Mouse (Mus musculus) stomach, embryonic 15.5 days (tissue): ENCODE data around the gene Atp6v1g2. TPM values are rescaled to one million over a fixed set of nuclear protein-coding genes. Genes with fewer than 3 reads are reported as not detected.
"Not testable (repeated sequence)": the region's sequence is repeated elsewhere in the genome, so short reads cannot be mapped to it uniquely, and the experiment has no call there.

Experiments used
- ATAC-seq: fragments of 200-750 bp; cut with Nextera tagmentation; 2 replicates; pipeline ENCODE4 v1.8.0; 2017; ENCODE audit warnings: low read depth, moderate number of reproducible peaks, moderate TSS enrichment; ENCODE audit not compliant: insufficient read depth, low FRiP score
- H3K27ac ChIP-seq: fragments of 300-500 bp; sonication (generic); 2 replicates; pipeline ENCODE4 v1.5.1; 2015; ENCODE audit warnings: mild to moderate bottlenecking, inconsistent platforms
- H3K27me3 ChIP-seq: fragments of 300-500 bp; sonication (generic); replicated peaks from 2 replicates; pipeline ENCODE4 v1.6.1; 2015; ENCODE audit warnings: inconsistent platforms
- H3K36me3 ChIP-seq: fragments of 300-500 bp; sonication (generic); 2 replicates; pipeline ENCODE4 v1.6.1; 2015; ENCODE audit warnings: inconsistent platforms
- H3K4me1 ChIP-seq: fragments of 300-500 bp; sonication (generic); 2 replicates; pipeline ENCODE4 v1.6.1; 2015; ENCODE audit warnings: inconsistent platforms
- H3K4me2 ChIP-seq: fragments of 300-500 bp; sonication (generic); 2 replicates; pipeline ENCODE4 v1.6.1; 2015; ENCODE audit warnings: mild to moderate bottlenecking, inconsistent platforms
- H3K4me3 ChIP-seq: fragments of 300-500 bp; sonication (generic); replicated peaks from 2 replicates; pipeline ENCODE4 v1.5.1; 2015; ENCODE audit warnings: inconsistent platforms
- H3K9ac ChIP-seq: fragments of 300-500 bp; sonication (generic); 2 replicates; pipeline ENCODE4 v1.6.1; 2015; ENCODE audit warnings: inconsistent platforms
- H3K9me3 ChIP-seq: fragments of 300-500 bp; sonication (generic); 2 replicates; pipeline ENCODE4 v1.6.1; 2016; ENCODE audit warnings: inconsistent platforms
- WGBS: fragments of 180-500 bp; shearing (Covaris S2); methylation state at CpG from one replicate; pipeline ENCODE4 v1.1.7; 2015; 5-methylcytosine and 5-hydroxymethylcytosine counted together
- polyA plus RNA-seq: library from polyadenylated mRNA; unstranded; fragments of >200 nt; fragmentation: Nextera tagmentation; extraction: Ambion mirVana; gene quantifications from 2 replicates; pipeline ENCODE4 v1.2.1, GENCODE M21; 2015

Gene Atp6v1g2
- polyA plus RNA-seq, 1 experiment from 2014 or later: 5.1 TPM

GRCm38 (mm10) chr17:35231022-35231421 lies 2.4 kb upstream of the Atp6v1g2 start:
- no peaks in the 10 kb centered on the region for H3K9me3 ChIP-seq
- 90% methylated on average over 10 of the region's 10 CpGs for WGBS
- no peak for ATAC-seq
- peaks cover 13% of the 10 kb centered on the region for H3K36me3 ChIP-seq
- H3K9ac ChIP-seq: no peak overlapping the region
- no peak overlapping the region for H3K4me3 ChIP-seq
- no peak overlapping the region for H3K27ac ChIP-seq
- no peak overlapping the region for H3K4me2 ChIP-seq
- no peaks in the 10 kb centered on the region for H3K27me3 ChIP-seq
- H3K4me1 ChIP-seq: peaks cover 36% of the 10 kb centered on the region

- Histone ChIP-seq H3K4me2 (0 out of 2 replicates have a peak overlapping the region, but pooled peaks have one; percentile 12), H3K4me1 (peaks cover 44% of the 10 kb centered on the region)
Measured at GRCm38 (mm10) chr17:35232043-35232442, 1.4 kb upstream of the Atp6v1g2 start.

GRCm38 (mm10) chr17:35232659-35233058 lies 801 bp upstream of the Atp6v1g2 start:
- no peak overlapping the region for H3K4me3 ChIP-seq
- H3K9me3 ChIP-seq: no peaks in the 10 kb centered on the region
- peaks cover 13% of the 10 kb centered on the region for H3K36me3 ChIP-seq
- peak overlapping the region; percentile 95 for H3K27ac ChIP-seq
- H3K4me2 ChIP-seq: peak overlapping the region; percentile 12; the same call in 1 of the 2 replicates
- 54% methylated on average over 5 of the region's 5 CpGs for WGBS
- no peak overlapping the region for H3K9ac ChIP-seq
- H3K4me1 ChIP-seq: peaks cover 41% of the 10 kb centered on the region
- ATAC-seq: no peak
- no peaks in the 10 kb centered on the region for H3K27me3 ChIP-seq

More at GRCm38 (mm10) chr17:35232043-35232442, 1.4 kb upstream of the Atp6v1g2 start:
- 10% methylated on average over 12 of the region's 12 CpGs for WGBS
- H3K9me3 ChIP-seq: no peaks in the 10 kb centered on the region
- H3K36me3 ChIP-seq: peaks cover 13% of the 10 kb centered on the region
- H3K4me3 ChIP-seq: no peak overlapping the region
- H3K27ac ChIP-seq: 0 out of 2 replicates have a peak overlapping the region, but pooled peaks have one; percentile 95
- no peaks in the 10 kb centered on the region for H3K27me3 ChIP-seq
- no peak overlapping the region for H3K9ac ChIP-seq
- ATAC-seq: no peak

- Histone ChIP-seq H3K36me3 (peaks cover 12% of the 10 kb centered on the region), H3K4me3 (peak overlapping the region; percentile 58; the same call in 1 of the 2 replicates)
Measured at GRCm38 (mm10) chr17:35234090-35234489, 630 bp downstream of the Atp6v1g2 start.

GRCm38 (mm10) chr17:35234903-35235302 lies 1.4 kb downstream of the Atp6v1g2 start:
- Histone ChIP-seq H3K4me3 (peak overlapping the region; percentile 58), H3K27ac (peak overlapping the region; percentile 95), H3K27me3 (no peaks in the 10 kb centered on the region), H3K9me3 (no peaks in the 10 kb centered on the region), H3K4me2 (peak overlapping the region; percentile 79), H3K36me3 (peaks cover 5% of the 10 kb centered on the region; the same call in 1 of the 2 replicates), H3K9ac (peak overlapping the region; percentile 70), H3K4me1 (peaks cover 34% of the 10 kb centered on the region)
- 2% methylated on average over 31 of the region's 31 CpGs for WGBS
- no peak for ATAC-seq

More at GRCm38 (mm10) chr17:35234090-35234489, 630 bp downstream of the Atp6v1g2 start:
- H3K9me3 ChIP-seq, H3K27me3 ChIP-seq, H3K9ac ChIP-seq, ATAC-seq: not testable (repeated sequence)
- H3K27ac ChIP-seq: peak overlapping the region; percentile 95
- WGBS: 78% methylated on average over 7 of the region's 7 CpGs
- peaks cover 39% of the 10 kb centered on the region for H3K4me1 ChIP-seq
- peak overlapping the region; percentile 79 for H3K4me2 ChIP-seq

GRCm38 (mm10) chr17:35235614-35236389 lies 2.3 kb downstream of the Atp6v1g2 start, which contains the start of gene Nfkbil1:
TSS of gene Nfkbil1 (minus strand) at chr17:35235792.
- under 1% methylated on average over 35 of the region's 35 CpGs for WGBS
- Histone ChIP-seq H3K9me3 (no peaks in the 10 kb centered on the region), H3K4me3 (peak within 1 kb of the TSS; percentile 58), H3K9ac (peak within 1 kb of the TSS; percentile 70), H3K36me3 (peaks cover 5% of the 10 kb centered on the region; the same call in 1 of the 2 replicates), H3K4me1 (peaks cover 41% of the 10 kb centered on the region), H3K27me3 (no peaks in the 10 kb centered on the region), H3K27ac (peak within 1 kb of the TSS; percentile 95), H3K4me2 (peak within 1 kb of the TSS; percentile 79)
- ATAC-seq: peak; percentile 80

- Histone ChIP-seq H3K27ac (peak overlapping the region; percentile 95), H3K4me1 (peaks cover 43% of the 10 kb centered on the region), H3K9ac (peak overlapping the region; percentile 17; the same call in 1 of the 2 replicates), H3K9me3 (no peaks in the 10 kb centered on the region), H3K4me2 (peak overlapping the region; percentile 79), H3K36me3 (peaks cover under 1% of the 10 kb centered on the region; the same call in 1 of the 2 replicates), H3K27me3 (no peaks in the 10 kb centered on the region), H3K4me3 (peak overlapping the region; percentile 58)
- peak; percentile 57 for ATAC-seq
- under 1% methylated on average over 18 of the region's 18 CpGs for WGBS
Measured at GRCm38 (mm10) chr17:35236390-35236746, 2.9 kb downstream of the Atp6v1g2 start.

GRCm38 (mm10) chr17:35236996-35237395 lies 3.5 kb downstream of the Atp6v1g2 start:
- Histone ChIP-seq H3K9me3 (no peaks in the 10 kb centered on the region), H3K4me3 (no peak overlapping the region), H3K27ac (no peak overlapping the region), H3K4me2 (no peak overlapping the region), H3K36me3 (no peaks in the 10 kb centered on the region), H3K27me3 (no peaks in the 10 kb centered on the region), H3K4me1 (peaks cover 39% of the 10 kb centered on the region), H3K9ac (no peak overlapping the region)
- no peak for ATAC-seq
- 80% methylated on average over 9 of the region's 9 CpGs for WGBS

- H3K4me1 ChIP-seq: peaks cover 34% of the 10 kb centered on the region
- 90% methylated on average over 12 of the region's 12 CpGs for WGBS
- no peaks in the 10 kb centered on the region for H3K9me3 ChIP-seq
Measured at GRCm38 (mm10) chr17:35237504-35237903, 4.0 kb downstream of the Atp6v1g2 start.

GRCm38 (mm10) chr17:35239700-35240099 lies 6.2 kb downstream of the Atp6v1g2 start:
- Histone ChIP-seq H3K9ac (no peak overlapping the region), H3K4me3 (no peak overlapping the region), H3K27ac (peak overlapping the region; percentile 99; the same call in 1 of the 2 replicates), H3K4me1 (peaks cover 32% of the 10 kb centered on the region), H3K27me3 (no peaks in the 10 kb centered on the region), H3K9me3 (no peaks in the 10 kb centered on the region), H3K4me2 (no peak overlapping the region), H3K36me3 (peaks cover 7% of the 10 kb centered on the region; the same call in 1 of the 2 replicates)
- no peak for ATAC-seq
- WGBS: 75% methylated on average over 5 of the region's 5 CpGs

More at GRCm38 (mm10) chr17:35237504-35237903, 4.0 kb downstream of the Atp6v1g2 start:
- Histone ChIP-seq H3K4me2 (no peak overlapping the region), H3K27ac (no peak overlapping the region), H3K4me3 (no peak overlapping the region), H3K36me3 (no peaks in the 10 kb centered on the region), H3K27me3 (no peaks in the 10 kb centered on the region), H3K9ac (no peak overlapping the region)
- ATAC-seq: no peak

GRCm38 (mm10) chr17:35240384-35241304 lies 7.2 kb downstream of the Atp6v1g2 start:
- peak; percentile 6; the same call in 1 of the 2 replicates for ATAC-seq

More at GRCm38 (mm10) chr17:35240384-35241304, 7.2 kb downstream of the Atp6v1g2 start:
- Histone ChIP-seq H3K9me3 (no peaks in the 10 kb centered on the region), H3K4me3 (peak overlapping the region; percentile 70), H3K4me2 (peak overlapping the region; percentile 81), H3K36me3 (peaks cover 16% of the 10 kb centered on the region), H3K9ac (peak overlapping the region; percentile 10; the same call in 1 of the 2 replicates), H3K4me1 (peaks cover 41% of the 10 kb centered on the region), H3K27me3 (no peaks in the 10 kb centered on the region), H3K27ac (peak overlapping the region; percentile 99)
- 22% methylated on average over 12 of the region's 12 CpGs for WGBS
